Mouse (Mus musculus): ENCODE measurements around the gene Fmnl2. TPM values are rescaled to one million over a fixed set of nuclear protein-coding genes. Genes with fewer than 3 reads are reported as not detected.
A peak's percentile ranks its signal among the peaks of the same experiment; 100 is the strongest.

The Fmnl2 gene
- polyA plus RNA-seq, 1 experiment from 2014 or later = 11.2 TPM

GRCm38 (mm10) chr2:53082501-53082900 is 224.8 kb downstream of the Fmnl2 start:
- DNase-seq (ENCODE audit: low spot score) (no peak), ATAC-seq (ENCODE audit: insufficient number of reproducible peaks, low FRiP score, low TSS enrichment, low read depth) (no peak)

GRCm38 (mm10) chr2:53083241-53083640 is 225.6 kb downstream of the Fmnl2 start:
- Histone ChIP-seq H3K27ac (replicated peaks; ENCODE audit: low read depth, low read length) (no peak overlapping the region), H3K4me2 (ENCODE audit: low read depth, severe bottlenecking) (no peak overlapping the region), H3K36me3 (ENCODE audit: control insufficient read depth, insufficient read depth, low read length) (no peaks in the 10 kb centered on the region), H3K9ac (ENCODE audit: low read length) (no peak overlapping the region), H3K4me3 (ENCODE audit: low read depth, low read length) (no peak overlapping the region), H3K9me3 (ENCODE audit: control insufficient read depth, low read length) (no peaks in the 10 kb centered on the region), H3K4me1 (ENCODE audit: control insufficient read depth, insufficient read depth, low read length) (no peaks in the 10 kb centered on the region), H3K27me3 (ENCODE audit: control insufficient read depth, insufficient read depth, low read length) (no peaks in the 10 kb centered on the region)
- 33% methylated on average over 1 of the region's 1 CpGs for WGBS
- no peak for ATAC-seq (ENCODE audit: insufficient number of reproducible peaks, low FRiP score, low TSS enrichment, low read depth)
- no peak for DNase-seq (ENCODE audit: low spot score)

More at GRCm38 (mm10) chr2:53082501-53082900, 224.8 kb downstream of the Fmnl2 start:
- H3K9ac ChIP-seq (ENCODE audit: low read length) = no peak overlapping the region
- no peaks in the 10 kb centered on the region for H3K27me3 ChIP-seq (ENCODE audit: control insufficient read depth, insufficient read depth, low read length)
- no peak overlapping the region for H3K27ac ChIP-seq (replicated peaks; ENCODE audit: low read depth, low read length)
- H3K36me3 ChIP-seq (ENCODE audit: control insufficient read depth, insufficient read depth, low read length) = no peaks in the 10 kb centered on the region
- no peak overlapping the region for H3K4me2 ChIP-seq (ENCODE audit: low read depth, severe bottlenecking)
- 90% methylated on average over 5 of the region's 5 CpGs for WGBS
- H3K4me1 ChIP-seq (ENCODE audit: control insufficient read depth, insufficient read depth, low read length) = no peaks in the 10 kb centered on the region
- no peak overlapping the region for H3K4me3 ChIP-seq (ENCODE audit: low read depth, low read length)
- H3K9me3 ChIP-seq (ENCODE audit: control insufficient read depth, low read length) = no peaks in the 10 kb centered on the region

GRCm38 (mm10) chr2:53085617-53086202 is 228.1 kb downstream of the Fmnl2 start:
- peak; percentile 63 for DNase-seq (ENCODE audit: low spot score)
- Histone ChIP-seq H3K9ac (ENCODE audit: low read length) (no peak overlapping the region), H3K4me2 (ENCODE audit: low read depth, severe bottlenecking) (no peak overlapping the region), H3K27me3 (ENCODE audit: control insufficient read depth, insufficient read depth, low read length) (no peaks in the 10 kb centered on the region), H3K27ac (replicated peaks; ENCODE audit: low read depth, low read length) (no peak overlapping the region), H3K4me3 (ENCODE audit: low read depth, low read length) (no peak overlapping the region), H3K4me1 (ENCODE audit: control insufficient read depth, insufficient read depth, low read length) (no peaks in the 10 kb centered on the region), H3K36me3 (ENCODE audit: control insufficient read depth, insufficient read depth, low read length) (no peaks in the 10 kb centered on the region), H3K9me3 (ENCODE audit: control insufficient read depth, low read length) (no peaks in the 10 kb centered on the region)
- no peak for ATAC-seq (ENCODE audit: insufficient number of reproducible peaks, low FRiP score, low TSS enrichment, low read depth)
- 49% methylated on average over 9 of the region's 9 CpGs for WGBS

GRCm38 (mm10) chr2:53088744-53089143 is 231.1 kb downstream of the Fmnl2 start:
- Histone ChIP-seq H3K36me3 (ENCODE audit: control insufficient read depth, insufficient read depth, low read length) (no peaks in the 10 kb centered on the region), H3K9ac (ENCODE audit: low read length) (no peak overlapping the region), H3K4me3 (ENCODE audit: low read depth, low read length) (no peak overlapping the region), H3K27me3 (ENCODE audit: control insufficient read depth, insufficient read depth, low read length) (no peaks in the 10 kb centered on the region), H3K9me3 (ENCODE audit: control insufficient read depth, low read length) (no peaks in the 10 kb centered on the region), H3K4me1 (ENCODE audit: control insufficient read depth, insufficient read depth, low read length) (no peaks in the 10 kb centered on the region), H3K4me2 (ENCODE audit: low read depth, severe bottlenecking) (no peak overlapping the region), H3K27ac (replicated peaks; ENCODE audit: low read depth, low read length) (no peak overlapping the region)
- DNase-seq (ENCODE audit: low spot score) (no peak), ATAC-seq (ENCODE audit: insufficient number of reproducible peaks, low FRiP score, low TSS enrichment, low read depth) (no peak)
- 89% methylated on average over 3 of the region's 3 CpGs for WGBS

- H3K4me1 ChIP-seq (ENCODE audit: control insufficient read depth, insufficient read depth, low read length) = no peaks in the 10 kb centered on the region
- H3K9me3 ChIP-seq (ENCODE audit: control insufficient read depth, low read length) = no peaks in the 10 kb centered on the region
- H3K27ac ChIP-seq (replicated peaks; ENCODE audit: low read depth, low read length) = no peak overlapping the region
- no peak overlapping the region for H3K4me3 ChIP-seq (ENCODE audit: low read depth, low read length)
- H3K9ac ChIP-seq (ENCODE audit: low read length) = no peak overlapping the region
- no peak for DNase-seq (ENCODE audit: low spot score)
- no peaks in the 10 kb centered on the region for H3K27me3 ChIP-seq (ENCODE audit: control insufficient read depth, insufficient read depth, low read length)
- ATAC-seq (ENCODE audit: insufficient number of reproducible peaks, low FRiP score, low TSS enrichment, low read depth) = no peak
- no peaks in the 10 kb centered on the region for H3K36me3 ChIP-seq (ENCODE audit: control insufficient read depth, insufficient read depth, low read length)
- 90% methylated on average over 9 of the region's 9 CpGs for WGBS
- H3K4me2 ChIP-seq (ENCODE audit: low read depth, severe bottlenecking) = no peak overlapping the region
Observed at GRCm38 (mm10) chr2:53095031-53095430, 237.4 kb downstream of the Fmnl2 start.

- no peak for ATAC-seq (ENCODE audit: insufficient number of reproducible peaks, low FRiP score, low TSS enrichment, low read depth)
- no peak overlapping the region for H3K27ac ChIP-seq (replicated peaks; ENCODE audit: low read depth, low read length)
- H3K4me2 ChIP-seq (ENCODE audit: low read depth, severe bottlenecking) = no peak overlapping the region
- no peak for DNase-seq (ENCODE audit: low spot score)
- no peaks in the 10 kb centered on the region for H3K36me3 ChIP-seq (ENCODE audit: control insufficient read depth, insufficient read depth, low read length)
- no peak overlapping the region for H3K9ac ChIP-seq (ENCODE audit: low read length)
- 93% methylated on average over 3 of the region's 3 CpGs for WGBS
- H3K4me3 ChIP-seq (ENCODE audit: low read depth, low read length) = no peak overlapping the region
- no peaks in the 10 kb centered on the region for H3K9me3 ChIP-seq (ENCODE audit: control insufficient read depth, low read length)
- H3K4me1 ChIP-seq (ENCODE audit: control insufficient read depth, insufficient read depth, low read length) = no peaks in the 10 kb centered on the region
- no peaks in the 10 kb centered on the region for H3K27me3 ChIP-seq (ENCODE audit: control insufficient read depth, insufficient read depth, low read length)
Observed at GRCm38 (mm10) chr2:53095489-53095888, 237.8 kb downstream of the Fmnl2 start.

- Histone ChIP-seq H3K4me1 (ENCODE audit: control insufficient read depth, insufficient read depth, low read length) (no peaks in the 10 kb centered on the region), H3K4me3 (ENCODE audit: low read depth, low read length) (no peak overlapping the region), H3K9me3 (ENCODE audit: control insufficient read depth, low read length) (no peaks in the 10 kb centered on the region), H3K4me2 (ENCODE audit: low read depth, severe bottlenecking) (no peak overlapping the region), H3K9ac (ENCODE audit: low read length) (no peak overlapping the region), H3K36me3 (ENCODE audit: control insufficient read depth, insufficient read depth, low read length) (no peaks in the 10 kb centered on the region), H3K27me3 (ENCODE audit: control insufficient read depth, insufficient read depth, low read length) (no peaks in the 10 kb centered on the region), H3K27ac (replicated peaks; ENCODE audit: low read depth, low read length) (no peak overlapping the region)
- DNase-seq (ENCODE audit: low spot score) (no peak), ATAC-seq (ENCODE audit: insufficient number of reproducible peaks, low FRiP score, low TSS enrichment, low read depth) (no peak)
- 23% methylated on average over 2 of the region's 2 CpGs for WGBS
Observed at GRCm38 (mm10) chr2:53100093-53100492, 242.4 kb downstream of the Fmnl2 start.

GRCm38 (mm10) chr2:53101885-53102740 is 244.5 kb downstream of the Fmnl2 start:
- H3K9me3 ChIP-seq (ENCODE audit: control insufficient read depth, low read length) = no peaks in the 10 kb centered on the region
- H3K9ac ChIP-seq (ENCODE audit: low read length) = no peak overlapping the region
- no peaks in the 10 kb centered on the region for H3K4me1 ChIP-seq (ENCODE audit: control insufficient read depth, insufficient read depth, low read length)
- H3K4me3 ChIP-seq (ENCODE audit: low read depth, low read length) = no peak overlapping the region
- no peak for DNase-seq (ENCODE audit: low spot score)
- no peak overlapping the region for H3K4me2 ChIP-seq (ENCODE audit: low read depth, severe bottlenecking)
- no peaks in the 10 kb centered on the region for H3K27me3 ChIP-seq (ENCODE audit: control insufficient read depth, insufficient read depth, low read length)
- no peak for ATAC-seq (ENCODE audit: insufficient number of reproducible peaks, low FRiP score, low TSS enrichment, low read depth)
- no peaks in the 10 kb centered on the region; the same call in 1 of the 2 replicates for H3K36me3 ChIP-seq (ENCODE audit: control insufficient read depth, insufficient read depth, low read length)
- WGBS = 91% methylated on average over 11 of the region's 11 CpGs
- no peak overlapping the region for H3K27ac ChIP-seq (replicated peaks; ENCODE audit: low read depth, low read length)

All from limb, embryonic 11.5 days (tissue).